Mouse (Mus musculus) heart, embryonic 16.5 days (tissue): ENCODE measurements around the gene Acbd3. TPM values are rescaled to one million over a fixed set of nuclear protein-coding genes. Genes with fewer than 3 reads are reported as not detected.
A peak's percentile ranks its signal among the peaks of the same experiment; 100 is the strongest.

Experiments
- ATAC-seq: fragments of 200-750 bp; cut with Nextera tagmentation; replicated peaks from 2 replicates; pipeline ENCODE4 v1.8.0; 2017; ENCODE audit warnings: moderate number of reproducible peaks; ENCODE audit not compliant: insufficient read depth, low FRiP score; ENCODE audit errors: extremely low read depth
- H3K27ac ChIP-seq: fragments of 300-500 bp; sonication (generic); 2 replicates; pipeline ENCODE4 v1.5.1; 2014; ENCODE audit warnings: mild to moderate bottlenecking, low read length, control low read depth, moderate library complexity
- H3K27me3 ChIP-seq: fragments of 300-500 bp; sonication (generic); 2 replicates; pipeline ENCODE4 v1.6.1; 2014; ENCODE audit warnings: low read length, mixed read lengths; ENCODE audit not compliant: control insufficient read depth, insufficient read depth
- H3K36me3 ChIP-seq: fragments of 300-500 bp; sonication (generic); 2 replicates; pipeline ENCODE4 v1.6.1; 2014; ENCODE audit not compliant: control insufficient read depth, insufficient read depth
- H3K4me1 ChIP-seq: fragments of 300-500 bp; sonication (generic); 2 replicates; pipeline ENCODE4 v1.6.1; 2014; ENCODE audit warnings: low read length, mixed read lengths; ENCODE audit not compliant: control insufficient read depth, insufficient read depth
- H3K4me2 ChIP-seq: fragments of 300-500 bp; sonication (generic); 2 replicates; pipeline ENCODE4 v1.6.1; 2014; ENCODE audit warnings: low read depth, mild to moderate bottlenecking, control low read depth, low read length
- H3K4me3 ChIP-seq: fragments of 300-500 bp; sonication (generic); 2 replicates; pipeline ENCODE4 v1.5.1; 2014; ENCODE audit warnings: mild to moderate bottlenecking, control low read depth, low read length
- H3K9ac ChIP-seq: fragments of 300-500 bp; sonication (generic); 2 replicates; pipeline ENCODE4 v1.6.1; 2014; ENCODE audit warnings: low read length, control low read depth
- H3K9me3 ChIP-seq: fragments of 300-500 bp; sonication (generic); replicated peaks from 2 replicates; pipeline ENCODE4 v1.6.1; 2016; ENCODE audit warnings: low read length; ENCODE audit not compliant: control insufficient read depth
- WGBS: fragments of 180-500 bp; shearing (Covaris S2); extraction: QIAGEN DNeasy Blood & Tissue Kit; methylation state at CpG from one replicate; pipeline ENCODE4 v1.1.7; 2014; 5-methylcytosine and 5-hydroxymethylcytosine counted together
- polyA plus RNA-seq: library from polyadenylated mRNA; unstranded; fragments of >200 nt; fragmentation: Nextera tagmentation; extraction: Ambion mirVana; gene quantifications from 2 replicates; pipeline ENCODE4 v1.2.1, GENCODE M21; 2015

Acbd3 gene
- polyA plus RNA-seq = 18.3 and 19.2 TPM in 2 replicates

DNA sequence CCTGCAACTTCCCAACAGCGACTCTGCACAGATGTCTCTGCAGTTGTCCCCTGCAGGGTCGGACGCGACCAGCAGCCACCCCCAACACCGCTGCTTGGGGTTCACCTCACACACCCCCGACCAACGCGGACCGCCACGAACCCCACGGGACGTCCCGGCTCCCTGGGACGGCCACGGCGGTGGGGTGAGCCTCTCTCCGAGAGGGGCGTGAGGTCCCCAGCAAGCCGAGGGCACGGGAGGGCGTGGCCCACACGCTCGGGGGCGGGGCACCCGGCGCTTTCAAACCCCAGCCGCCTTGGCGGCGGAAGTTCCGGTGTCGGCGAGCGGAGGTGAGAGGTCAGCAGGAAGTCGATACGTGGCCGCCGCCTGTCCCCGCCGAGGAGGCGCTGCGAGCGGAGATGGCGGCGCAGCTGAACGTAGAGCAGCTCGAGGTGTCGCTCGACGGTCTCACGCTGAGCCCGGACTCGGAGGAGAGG, at the start of gene Acbd3:
Gene Acbd3 (plus strand): TSS at position 340 of the 476 bp plus-strand sequence.
- H3K4me3 ChIP-seq = peak within 1 kb of the TSS; percentile 86

DNA sequence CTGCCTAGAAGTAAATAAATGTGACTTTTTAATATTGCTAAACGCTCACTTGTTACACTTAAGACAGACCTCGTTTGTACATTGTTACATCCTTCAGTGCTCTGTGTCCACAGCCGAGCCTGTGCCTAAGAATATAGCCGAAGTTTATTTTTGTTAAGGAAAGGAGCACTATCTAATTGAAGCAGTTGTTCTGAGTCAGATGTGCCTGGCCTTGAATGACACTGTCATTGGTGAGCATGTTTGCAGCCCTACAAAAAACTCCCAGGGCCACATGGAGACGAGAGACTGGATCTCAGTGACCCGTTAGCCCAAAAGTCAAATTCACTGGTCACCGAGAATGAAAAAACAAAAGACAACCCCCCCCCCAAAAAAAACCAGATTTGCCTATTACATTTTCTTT, 34.6 kb upstream of the Acbd3 start:
- Histone ChIP-seq H3K36me3 (peaks cover 30% of the 10 kb centered on the region), H3K27ac (no peak overlapping the region), H3K4me1 (no peaks in the 10 kb centered on the region), H3K4me3 (no peak overlapping the region), H3K4me2 (no peak overlapping the region), H3K9ac (no peak overlapping the region), H3K27me3 (peaks cover 16% of the 10 kb centered on the region), H3K9me3 (no peaks in the 10 kb centered on the region)
- WGBS = 86% methylated on average over 7 of the region's 7 CpGs
- ATAC-seq = no peak

More for the DNA sequence above, at the start of gene Acbd3:
- H3K4me1 ChIP-seq = peaks cover 31% of the 10 kb centered on the region
- peak within 1 kb of the TSS; percentile 99 for H3K9ac ChIP-seq
- H3K27me3 ChIP-seq = no peaks in the 10 kb centered on the region
- H3K27ac ChIP-seq = peak within 1 kb of the TSS; percentile 94
- ATAC-seq = peak; percentile 94
- no peaks in the 10 kb centered on the region for H3K36me3 ChIP-seq
- WGBS = 0% methylated on average over 52 of the region's 52 CpGs
- peak within 1 kb of the TSS; percentile 91 for H3K4me2 ChIP-seq
- H3K9me3 ChIP-seq = no peaks in the 10 kb centered on the region

DNA sequence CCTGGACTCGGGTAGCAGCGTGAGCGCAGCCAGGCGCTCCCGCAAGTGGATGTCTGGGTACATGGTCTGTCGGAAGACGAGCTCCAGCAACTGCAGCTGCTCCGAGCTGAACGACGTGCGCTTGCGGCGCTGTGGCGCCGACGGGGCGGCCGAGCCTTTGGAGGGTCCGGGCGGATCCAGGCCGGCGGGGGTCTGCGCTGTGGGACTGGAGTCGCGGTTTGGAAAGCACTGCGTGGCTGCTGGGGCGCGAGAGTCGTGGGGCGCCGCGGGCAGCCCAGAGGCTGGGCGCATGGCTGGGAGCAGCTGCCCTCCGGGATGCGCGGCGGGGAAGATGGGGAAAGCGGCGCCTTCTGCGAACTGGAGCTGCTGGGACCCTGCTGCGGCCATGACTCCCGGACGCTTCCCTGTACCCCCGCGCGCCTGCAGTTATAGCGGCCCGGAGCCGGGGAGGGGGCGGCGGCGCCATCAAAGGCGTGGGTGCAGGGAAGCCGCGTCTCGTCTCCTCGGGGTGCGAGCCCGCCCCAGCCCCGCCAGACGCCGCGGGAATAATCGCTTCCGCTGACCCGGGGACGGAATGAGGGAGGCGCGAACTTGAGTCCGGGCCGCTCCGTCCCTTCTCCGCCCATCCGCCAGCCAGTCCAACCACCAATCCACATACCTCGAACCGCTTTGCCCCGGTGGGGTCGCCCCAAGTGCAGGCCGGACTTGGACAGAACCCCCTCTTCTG, 29.1 kb upstream of the Acbd3 start, which contains the start of gene Mixl1:
Gene Mixl1 (minus strand): TSS at position 409 of the 727 bp plus-strand sequence.
- Histone ChIP-seq H3K4me1 (0 out of 2 replicates have a peak, but pooled peaks cover 4% of the 10 kb centered on the region), H3K9me3 (no peaks in the 10 kb centered on the region), H3K27ac (no peak within 1 kb of the TSS), H3K27me3 (peaks cover 41% of the 10 kb centered on the region), H3K36me3 (peaks cover 5% of the 10 kb centered on the region; the same call in 1 of the 2 replicates), H3K9ac (0 out of 2 replicates have a peak within 1 kb of the TSS, but pooled peaks have one; percentile 48), H3K4me3 (peak within 1 kb of the TSS; percentile 54), H3K4me2 (peak within 1 kb of the TSS; percentile 72)
- peak; percentile 41; the same call in 1 of the 2 replicates for ATAC-seq
- under 1% methylated on average over 79 of the region's 79 CpGs for whole genome bisulfite sequencing

DNA sequence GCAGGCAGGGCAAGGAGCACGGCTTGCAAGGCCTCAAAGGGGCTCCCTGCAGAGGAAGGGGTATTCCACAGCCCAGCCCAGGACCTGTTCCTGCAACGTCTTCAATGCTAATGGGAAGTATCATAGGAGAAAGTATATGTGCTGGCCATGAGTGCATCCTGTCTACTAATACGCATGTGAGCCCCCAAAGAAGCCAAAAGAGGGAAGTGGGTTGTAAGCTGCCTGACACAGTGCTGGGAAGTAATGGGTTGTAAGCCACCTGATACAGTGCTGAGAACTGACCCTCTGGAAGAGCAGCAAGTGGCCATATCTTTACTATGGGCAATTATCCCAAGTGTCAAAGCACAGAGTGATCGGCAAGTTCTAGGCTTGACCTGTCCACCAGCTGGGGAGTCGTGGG, 27.8 kb upstream of the Acbd3 start:
- Histone ChIP-seq H3K4me2 (no peak overlapping the region), H3K4me1 (0 out of 2 replicates have a peak, but pooled peaks cover 4% of the 10 kb centered on the region), H3K9ac (no peak overlapping the region), H3K27ac (no peak overlapping the region), H3K27me3 (peaks cover 41% of the 10 kb centered on the region), H3K9me3 (no peaks in the 10 kb centered on the region), H3K4me3 (no peak overlapping the region), H3K36me3 (no peaks in the 10 kb centered on the region)
- ATAC-seq = no peak
- WGBS = 57% methylated on average over 5 of the region's 5 CpGs

DNA sequence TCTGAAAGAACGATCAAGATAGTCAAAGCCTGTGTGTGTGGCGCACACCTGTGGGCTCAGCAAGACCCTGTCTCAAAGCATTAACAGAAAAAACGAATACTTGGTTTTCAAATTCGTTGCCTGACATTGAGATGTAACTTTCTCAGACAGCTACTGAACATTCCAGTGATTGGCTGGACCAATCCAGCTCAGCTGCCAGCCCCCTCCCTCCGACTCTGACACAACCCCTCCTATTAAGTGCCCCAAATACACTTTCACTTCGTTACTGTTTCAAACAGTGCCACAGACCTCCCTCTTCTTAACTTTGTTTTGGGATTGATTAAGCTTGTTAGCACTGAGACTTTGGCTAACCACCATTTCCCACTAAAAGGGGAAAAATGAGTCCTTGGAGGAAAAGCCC, 22.4 kb upstream of the Acbd3 start:
- H3K9ac ChIP-seq = peak overlapping the region; percentile 44
- ATAC-seq = peak; percentile 63; the same call in 1 of the 2 replicates

DNA sequence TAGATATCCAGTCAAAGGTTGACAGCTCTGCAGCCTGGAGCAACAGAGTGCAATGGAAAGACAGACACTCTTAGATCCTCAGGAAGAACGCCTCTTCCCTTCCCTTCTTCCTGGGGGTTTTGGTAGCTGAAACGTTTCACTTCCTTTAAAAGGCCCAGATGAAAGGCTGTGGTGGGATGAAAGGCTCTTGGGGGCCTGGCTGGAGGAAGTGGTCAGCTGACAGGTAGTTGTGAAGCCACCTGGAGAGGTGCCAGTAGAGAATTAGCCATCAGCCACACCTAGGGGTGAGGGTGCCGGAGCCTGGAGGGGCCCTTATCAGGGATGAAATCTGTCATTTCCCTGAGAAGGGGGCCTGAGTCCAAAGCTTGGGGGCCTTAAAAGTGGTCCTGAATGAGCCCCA, 18.5 kb upstream of the Acbd3 start:
- H3K27me3 ChIP-seq = no peaks in the 10 kb centered on the region
- H3K4me3 ChIP-seq = no peak overlapping the region
- H3K9me3 ChIP-seq = no peaks in the 10 kb centered on the region
- H3K36me3 ChIP-seq = no peaks in the 10 kb centered on the region
- no peak overlapping the region for H3K27ac ChIP-seq
- WGBS = 42% methylated on average over 3 of the region's 3 CpGs
- no peak for ATAC-seq
- H3K9ac ChIP-seq = no peak overlapping the region
- H3K4me2 ChIP-seq = no peak overlapping the region
- 0 out of 2 replicates have a peak, but pooled peaks cover 3% of the 10 kb centered on the region for H3K4me1 ChIP-seq

More for the DNA sequence above, 22.4 kb upstream of the Acbd3 start:
- no peaks in the 10 kb centered on the region for H3K9me3 ChIP-seq
- peak overlapping the region; percentile 44 for H3K4me3 ChIP-seq
- 29% methylated on average over 6 of the region's 6 CpGs for WGBS
- no peaks in the 10 kb centered on the region for H3K36me3 ChIP-seq
- H3K27ac ChIP-seq = peak overlapping the region; percentile 73
- H3K4me2 ChIP-seq = peak overlapping the region; percentile 54
- H3K4me1 ChIP-seq = 0 out of 2 replicates have a peak, but pooled peaks cover 3% of the 10 kb centered on the region
- H3K27me3 ChIP-seq = 0 out of 2 replicates have a peak, but pooled peaks cover 6% of the 10 kb centered on the region

DNA sequence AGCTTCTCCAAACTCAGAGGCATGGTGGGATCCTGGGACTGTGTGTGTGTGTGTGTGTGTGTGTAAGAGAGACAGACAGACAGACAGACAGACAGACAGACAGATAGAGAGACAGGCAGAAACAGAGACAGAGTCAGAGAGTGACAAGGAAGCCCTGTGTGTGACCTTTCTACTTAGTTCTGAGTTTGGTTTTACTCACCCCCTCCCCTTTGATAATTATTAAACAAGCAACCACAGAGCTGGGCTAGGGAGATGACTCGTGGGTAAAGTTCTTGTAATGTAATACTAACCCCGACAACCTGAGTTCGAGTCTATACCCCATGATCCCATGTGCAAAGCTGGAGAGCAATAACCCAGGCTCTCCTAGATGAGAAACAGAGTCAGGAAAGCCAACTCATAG, 18.0 kb upstream of the Acbd3 start:
- 71% methylated on average over 3 of the region's 3 CpGs for WGBS
- Histone ChIP-seq H3K27ac (no peak overlapping the region), H3K4me3 (no peak overlapping the region), H3K9ac (no peak overlapping the region), H3K36me3 (no peaks in the 10 kb centered on the region), H3K9me3 (no peaks in the 10 kb centered on the region), H3K27me3 (no peaks in the 10 kb centered on the region), H3K4me1 (0 out of 2 replicates have a peak, but pooled peaks cover 3% of the 10 kb centered on the region), H3K4me2 (no peak overlapping the region)
- no peak for ATAC-seq

DNA sequence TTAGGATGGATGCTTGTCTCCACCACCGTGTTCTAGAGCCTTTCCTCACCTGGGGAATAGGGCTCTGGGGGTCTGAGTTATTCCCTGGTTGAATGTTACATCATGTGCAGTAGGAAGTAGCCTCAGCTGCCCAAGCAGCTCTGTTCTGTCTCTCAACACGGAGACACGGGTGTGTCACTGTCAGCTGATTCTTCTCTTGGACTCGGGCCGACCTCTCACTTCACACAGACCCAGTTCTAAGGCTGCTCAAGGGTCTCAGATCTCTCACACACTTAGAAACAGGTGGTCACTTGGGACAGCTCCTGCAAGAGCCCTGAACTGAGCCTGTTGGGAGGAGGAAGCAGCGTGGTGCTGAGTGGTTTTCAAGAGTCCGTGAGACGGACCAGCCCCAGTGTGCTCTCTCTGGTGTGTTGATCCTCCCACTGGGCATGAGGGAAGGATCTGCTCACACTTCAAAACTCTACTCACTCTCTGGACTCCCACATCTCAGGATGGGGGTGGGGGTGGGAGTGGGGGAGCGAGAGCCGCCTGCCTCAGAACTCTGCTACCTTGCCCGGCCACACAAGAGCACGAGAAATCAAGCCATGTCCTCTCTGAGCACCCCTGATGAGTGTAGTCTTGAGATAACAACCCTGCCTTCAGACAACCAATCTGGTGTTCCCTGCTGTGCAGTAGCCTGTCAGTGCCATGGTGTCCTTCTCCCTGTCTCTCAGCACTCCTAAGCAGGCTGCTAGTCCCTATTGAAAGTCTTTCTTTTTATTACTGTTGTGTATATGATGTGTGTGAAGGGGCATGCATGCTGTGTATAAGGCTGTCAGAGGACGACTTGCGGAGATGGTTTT, 16.7 kb upstream of the Acbd3 start:
- Histone ChIP-seq H3K36me3 (no peaks in the 10 kb centered on the region), H3K4me2 (no peak overlapping the region), H3K4me1 (no peaks in the 10 kb centered on the region), H3K9ac (no peak overlapping the region), H3K27me3 (no peaks in the 10 kb centered on the region), H3K9me3 (no peaks in the 10 kb centered on the region), H3K4me3 (no peak overlapping the region), H3K27ac (no peak overlapping the region)
- no peak for ATAC-seq
- 33% methylated on average over 14 of the region's 14 CpGs for WGBS
